Mouse (Mus musculus) naive thymus-derived CD4-positive, alpha-beta T cell, adult 2 months (primary cell): Measurements from ENCODE around the gene Wnt7a.

Experiments used
- DNase-seq: peaks from one replicate; pipeline ENCODE4 v3.0.0-alpha.2; 2011; ENCODE audit warnings: low read depth

The Wnt7a gene

DNA sequence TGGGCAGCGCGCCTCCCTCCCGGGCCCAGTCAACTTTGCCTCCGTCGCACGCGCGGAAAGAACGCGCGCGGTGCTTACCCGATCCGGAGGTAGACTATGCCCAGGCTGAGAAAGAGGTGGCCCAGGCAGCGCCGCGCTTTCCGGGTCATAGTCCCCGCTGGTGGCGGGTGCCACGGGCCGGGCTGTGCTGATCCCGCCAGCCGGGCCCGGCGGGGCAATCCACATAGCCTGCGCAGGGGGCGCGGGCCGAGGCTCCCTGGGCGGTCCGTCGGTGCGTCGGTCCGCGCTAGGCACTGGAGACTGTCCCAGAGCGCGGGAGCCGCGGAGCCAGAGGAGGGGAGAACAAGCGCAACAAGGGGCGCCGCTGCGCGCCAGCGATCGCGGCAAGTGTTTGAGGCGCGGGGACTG is at the start of gene Wnt7a:
Gene Wnt7a, minus strand, starts transcription at position 403 of the 408 bp plus-strand sequence.
- DNase-seq = peak; percentile 3

GRCm38 (mm10) chr6:91459471-91459870 is 48.3 kb upstream of the Wnt7a start:
- DNase-seq = no peak

- DNase-seq = no peak
Observed at GRCm38 (mm10) chr6:91454546-91454945, 43.4 kb upstream of the Wnt7a start.

- DNase-seq = no peak
Observed at GRCm38 (mm10) chr6:91452056-91452455, 40.9 kb upstream of the Wnt7a start.

DNA sequence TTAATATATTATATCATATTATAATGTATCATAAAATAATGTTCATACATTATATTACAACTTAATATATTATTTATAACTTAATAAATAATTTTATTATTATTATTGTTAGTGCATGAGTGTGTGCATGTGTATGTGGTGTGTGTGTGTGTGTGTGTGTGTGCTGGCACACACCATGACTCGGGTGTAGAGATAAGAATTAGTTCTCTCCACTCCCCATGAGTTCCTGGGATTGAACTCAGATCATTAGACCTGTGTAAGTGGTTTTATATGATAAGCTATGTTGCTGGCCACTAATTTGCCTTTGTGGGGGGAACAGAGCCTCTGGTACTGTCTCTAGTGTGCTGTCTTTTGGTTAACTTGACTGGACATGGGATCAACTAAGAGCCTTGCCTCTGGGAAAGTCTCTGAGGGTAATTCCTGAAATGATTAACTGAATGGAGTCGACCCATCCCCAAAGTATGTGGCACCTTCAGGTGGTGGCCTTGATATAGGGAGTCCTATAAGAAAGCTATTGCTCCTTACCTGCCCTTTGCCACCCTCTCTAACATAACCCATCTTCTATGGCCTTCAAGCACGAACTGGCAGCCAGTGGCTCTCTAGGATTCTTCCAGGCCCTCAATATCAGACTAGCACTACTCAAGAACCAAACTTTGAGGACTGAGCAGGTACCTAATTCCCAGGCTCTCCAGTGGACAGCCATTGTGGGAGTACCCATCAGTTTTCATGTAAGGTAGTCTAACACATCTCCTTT is 38.5 kb upstream of the Wnt7a start:
- DNase-seq = no peak

GRCm38 (mm10) chr6:91445316-91445715 is 34.2 kb upstream of the Wnt7a start:
- DNase-seq = no peak

- DNase-seq = no peak
Observed at GRCm38 (mm10) chr6:91441145-91441662, 30.0 kb upstream of the Wnt7a start.

- DNase-seq = peak; percentile 96
Observed at GRCm38 (mm10) chr6:91440474-91441144, 29.4 kb upstream of the Wnt7a start.

- DNase-seq = no peak
Observed at GRCm38 (mm10) chr6:91424151-91424550, 13.0 kb upstream of the Wnt7a start.

DNA sequence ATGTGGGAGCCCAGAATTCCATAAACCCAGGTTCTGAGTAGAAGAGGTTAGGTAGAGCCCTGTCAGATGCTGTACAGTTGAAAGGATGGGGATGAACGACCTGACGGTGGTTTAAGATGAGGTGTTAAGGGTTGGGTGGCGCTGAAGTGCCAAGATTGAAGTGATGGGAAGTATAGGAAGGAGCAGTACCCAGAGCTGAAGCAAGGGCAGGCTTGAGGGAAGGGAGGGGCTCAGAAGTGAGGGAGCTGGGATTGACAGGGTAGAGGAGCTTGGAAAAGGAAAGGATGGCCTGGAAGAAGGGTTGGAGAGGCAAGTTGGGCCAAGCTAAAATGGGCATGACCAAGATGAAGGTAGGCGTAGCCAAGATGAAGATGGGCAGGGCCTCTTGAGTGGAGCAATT is 10.5 kb upstream of the Wnt7a start:
- no peak for DNase-seq

DNA sequence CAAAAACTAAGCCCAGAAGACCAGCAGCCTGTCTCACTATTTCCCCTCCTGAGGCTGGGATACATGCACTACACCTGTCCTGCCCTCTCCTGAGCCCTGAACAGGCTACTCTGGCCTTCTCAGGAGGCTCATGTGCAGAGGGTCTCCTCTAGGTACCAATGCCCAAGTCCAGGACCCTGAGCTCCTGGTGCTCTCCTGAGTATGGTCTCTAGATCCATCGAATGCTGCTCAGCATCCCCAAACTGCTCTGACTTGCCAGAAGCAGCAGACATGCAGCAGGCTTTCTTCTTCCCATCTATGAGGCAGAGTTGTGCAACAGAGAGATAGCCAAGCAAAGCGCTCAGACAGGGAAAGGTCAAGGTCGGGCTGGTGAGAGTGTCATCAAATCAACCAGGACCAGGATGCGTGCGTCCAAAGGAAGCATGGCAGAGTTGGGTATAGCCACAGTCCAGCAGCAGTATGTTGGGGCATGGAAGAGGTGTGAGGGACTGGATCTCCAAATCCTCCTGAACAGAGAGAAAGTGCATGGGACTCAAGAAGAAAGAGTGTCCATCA is 6.2 kb upstream of the Wnt7a start:
- DNase-seq = no peak

GRCm38 (mm10) chr6:91416146-91416545 is 5.0 kb upstream of the Wnt7a start:
- DNase-seq = no peak

GRCm38 (mm10) chr6:91414890-91415289 is 3.7 kb upstream of the Wnt7a start:
- DNase-seq = peak; percentile 31

DNA sequence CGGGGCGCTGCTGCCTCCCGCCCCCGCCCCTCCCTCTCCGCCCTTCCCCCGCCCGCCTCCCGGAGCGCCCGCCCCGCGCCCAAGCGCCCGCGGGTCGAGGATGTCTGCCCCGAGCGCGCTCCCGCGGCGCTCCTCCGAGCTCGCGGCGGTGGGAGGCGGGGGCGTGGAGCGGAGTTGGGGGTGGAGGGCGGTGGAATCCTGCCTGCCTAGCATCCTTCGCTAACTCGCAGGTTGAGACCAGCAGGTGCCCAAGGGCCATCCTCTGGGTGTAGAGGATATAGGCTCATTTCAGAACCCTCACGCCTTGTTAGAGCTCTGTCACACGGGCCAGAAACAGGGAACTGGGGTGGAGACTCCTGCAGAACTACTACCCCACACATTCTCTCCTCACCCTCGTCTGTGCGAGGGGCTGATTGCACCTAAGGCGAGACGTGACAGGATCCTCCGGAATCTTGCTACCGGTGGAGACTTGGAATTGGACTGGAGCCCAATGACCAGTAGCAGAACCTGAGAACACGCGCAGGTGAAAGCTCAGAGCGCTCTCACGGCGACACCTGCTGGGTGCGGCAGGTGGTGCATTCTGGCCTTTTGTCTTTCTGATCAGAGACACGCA is 312 bp upstream of the Wnt7a start:
- peak; percentile 44 for DNase-seq

- no peak for DNase-seq
Observed at GRCm38 (mm10) chr6:91410168-91410780, 889 bp downstream of the Wnt7a start.

- no peak for DNase-seq
Observed at GRCm38 (mm10) chr6:91409448-91410167, 1.6 kb downstream of the Wnt7a start.

- no peak for DNase-seq
Observed at GRCm38 (mm10) chr6:91408616-91409015, 2.5 kb downstream of the Wnt7a start.

DNA sequence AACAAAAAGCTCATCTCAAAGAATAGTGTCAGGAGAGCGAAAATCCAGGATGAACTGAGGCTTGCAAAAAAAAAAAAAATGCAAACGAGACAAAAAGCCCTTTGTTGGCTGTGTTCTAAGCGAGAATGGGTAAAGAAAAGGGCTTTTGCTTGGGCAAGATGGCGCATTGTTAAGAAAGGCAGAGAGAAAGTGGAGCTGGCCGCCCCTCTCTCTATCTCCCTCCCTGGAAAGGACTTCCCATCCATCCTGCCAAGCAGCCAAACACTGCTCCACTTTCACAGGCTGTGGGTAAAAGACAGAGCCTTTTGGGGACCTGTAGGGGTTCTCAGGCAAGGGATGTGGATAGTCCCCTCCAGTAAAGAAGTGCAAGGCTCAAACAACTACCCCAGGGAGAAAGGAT is 9.6 kb downstream of the Wnt7a start:
- no peak for DNase-seq

- no peak for DNase-seq
Observed at GRCm38 (mm10) chr6:91400514-91400913, 10.6 kb downstream of the Wnt7a start.

DNA sequence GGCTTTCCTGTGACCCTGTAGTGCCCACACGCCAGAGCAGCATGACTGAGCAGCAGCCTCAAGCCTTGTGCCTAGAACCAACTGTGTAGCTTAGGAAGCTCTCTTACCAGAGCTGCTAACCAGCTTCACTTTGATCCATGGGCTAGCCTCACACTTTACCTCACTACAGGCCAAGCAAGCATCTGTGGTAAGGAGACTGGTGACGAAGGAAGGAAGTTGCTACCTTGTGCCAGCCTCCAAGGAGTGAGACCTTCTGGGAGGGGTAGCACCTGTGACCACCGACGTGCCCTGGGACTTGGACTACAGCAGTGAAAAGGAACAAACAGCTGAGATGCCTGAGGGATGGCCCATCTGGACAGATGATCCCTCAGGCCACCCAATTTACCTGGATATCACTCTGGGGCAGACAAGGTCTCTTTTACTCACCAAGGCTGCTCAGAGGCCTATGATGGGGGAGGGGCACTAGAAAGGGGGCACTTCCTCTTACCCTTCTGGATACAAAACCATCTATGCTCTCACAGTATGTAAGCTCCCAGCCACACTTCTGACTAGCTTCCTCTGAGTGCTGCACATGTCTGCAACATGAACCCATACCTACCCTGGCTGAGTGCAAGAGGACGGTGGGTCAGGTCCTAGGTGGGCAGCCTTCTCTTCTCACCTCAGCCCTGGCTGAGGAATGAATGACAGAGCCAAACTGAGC is 18.5 kb downstream of the Wnt7a start:
- no peak for DNase-seq

GRCm38 (mm10) chr6:91389141-91389540 is 22.0 kb downstream of the Wnt7a start:
- no peak for DNase-seq
